Mouse (Mus musculus) fibroblast of lung, adult 2 months (primary cell): ENCODE data around the gene Taar8b.
"Not testable (repeated sequence)": the region's sequence is repeated elsewhere in the genome, so short reads cannot be mapped to it uniquely, and the experiment has no call there.

Experiments
- DNase-seq: peaks from one replicate; pipeline ENCODE4 v3.0.0-alpha.2; 2011; ENCODE audit warnings: low read depth

The Taar8b gene

DNA sequence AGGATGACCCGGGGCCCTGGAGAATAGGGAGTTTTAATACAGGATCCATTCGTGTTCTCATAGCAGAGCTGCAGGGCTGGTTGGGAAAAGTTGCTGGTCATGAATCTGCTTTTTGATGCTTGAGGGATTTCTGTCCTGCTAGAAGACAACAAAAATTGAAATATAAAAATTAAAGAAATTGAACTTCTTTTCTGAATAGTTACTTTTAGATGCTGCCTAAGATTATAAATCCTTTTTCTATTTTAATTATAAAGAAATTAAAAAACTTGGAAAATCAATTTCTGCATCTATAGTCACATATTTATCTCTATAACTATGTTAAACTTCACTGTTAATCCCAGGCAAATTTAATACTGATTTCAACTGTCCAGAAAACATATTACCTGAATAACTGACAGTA lies at the start of gene Taar8b:
Gene Taar8b, minus strand, starts transcription at position 101 of the 400 bp plus-strand sequence.
- DNase-seq = no peak

DNA sequence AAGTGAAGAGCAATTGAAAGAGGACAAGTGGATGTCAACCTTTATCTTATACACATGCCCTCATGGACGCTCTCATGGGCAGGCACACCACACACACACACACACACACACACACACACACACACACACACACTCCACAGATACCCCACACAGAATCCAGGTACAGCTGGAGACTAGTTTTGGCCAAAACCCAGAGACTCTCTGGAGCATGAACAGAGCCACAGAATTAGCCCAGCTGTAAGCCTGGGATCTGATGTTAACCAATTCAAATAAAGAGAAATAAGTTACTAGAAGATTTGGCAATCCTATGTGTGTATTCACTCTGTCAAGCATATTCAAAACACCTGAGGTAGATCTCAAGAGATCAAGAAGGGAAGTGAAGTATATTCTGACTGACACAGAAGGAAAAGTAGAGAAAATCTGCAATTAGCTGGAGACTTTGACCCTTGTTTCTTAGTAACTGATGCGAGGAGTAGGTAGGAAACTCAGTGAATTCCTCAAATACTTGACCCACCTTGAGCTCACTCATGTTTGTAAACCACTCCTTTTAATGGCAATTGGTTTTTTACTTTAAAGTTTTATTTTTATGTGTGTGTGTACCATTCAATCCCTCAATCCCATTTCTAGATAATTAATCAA lies 46.6 kb upstream of the Taar8b start:
- no peak for DNase-seq

GRCm38 (mm10) chr10:24134071-24134645 lies 42.1 kb upstream of the Taar8b start:
- DNase-seq = no peak

- DNase-seq = no peak
These were observed 41.0 kb upstream of the Taar8b start for GRCm38 (mm10) chr10:24133132-24133531.

GRCm38 (mm10) chr10:24132273-24132672 lies 40.2 kb upstream of the Taar8b start:
- DNase-seq = no peak

DNA sequence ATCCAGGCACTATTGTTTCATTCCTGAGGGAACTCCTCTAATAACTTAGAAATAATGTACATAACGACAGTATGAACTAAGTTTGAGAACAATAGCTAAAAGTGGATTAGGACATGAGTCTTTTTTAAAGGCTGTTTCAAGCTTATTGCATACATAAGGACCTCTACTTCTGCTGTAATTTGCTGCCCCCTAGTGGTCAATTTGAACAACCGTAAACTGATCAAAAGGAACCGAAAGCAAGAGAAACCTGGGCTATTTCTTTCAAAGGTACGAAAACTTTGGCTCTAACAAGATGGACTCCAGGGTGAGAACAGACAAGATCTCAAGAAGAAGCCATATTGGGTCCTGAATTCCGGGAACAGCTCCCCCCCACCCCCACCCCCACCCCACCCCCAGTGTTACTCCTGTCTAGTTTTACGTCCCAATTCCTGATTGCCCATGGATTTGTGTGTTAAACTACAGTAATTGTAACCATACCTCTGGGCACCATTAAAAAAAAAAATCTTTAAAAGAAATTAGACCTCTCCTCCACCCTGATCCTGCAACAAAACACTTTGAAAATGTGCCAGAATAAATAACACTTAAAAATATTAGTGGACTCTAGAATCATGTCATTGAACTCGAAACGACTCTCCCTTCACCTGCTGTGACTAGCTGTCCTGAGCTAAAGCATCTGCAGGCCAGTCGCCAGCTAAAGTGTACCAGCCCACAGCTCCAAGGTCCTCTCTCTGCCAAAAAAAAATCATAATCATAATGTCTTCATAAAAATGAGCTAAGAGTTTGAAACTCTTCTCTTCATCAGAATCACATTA lies 39.6 kb upstream of the Taar8b start:
- DNase-seq = peak; percentile 28

DNA sequence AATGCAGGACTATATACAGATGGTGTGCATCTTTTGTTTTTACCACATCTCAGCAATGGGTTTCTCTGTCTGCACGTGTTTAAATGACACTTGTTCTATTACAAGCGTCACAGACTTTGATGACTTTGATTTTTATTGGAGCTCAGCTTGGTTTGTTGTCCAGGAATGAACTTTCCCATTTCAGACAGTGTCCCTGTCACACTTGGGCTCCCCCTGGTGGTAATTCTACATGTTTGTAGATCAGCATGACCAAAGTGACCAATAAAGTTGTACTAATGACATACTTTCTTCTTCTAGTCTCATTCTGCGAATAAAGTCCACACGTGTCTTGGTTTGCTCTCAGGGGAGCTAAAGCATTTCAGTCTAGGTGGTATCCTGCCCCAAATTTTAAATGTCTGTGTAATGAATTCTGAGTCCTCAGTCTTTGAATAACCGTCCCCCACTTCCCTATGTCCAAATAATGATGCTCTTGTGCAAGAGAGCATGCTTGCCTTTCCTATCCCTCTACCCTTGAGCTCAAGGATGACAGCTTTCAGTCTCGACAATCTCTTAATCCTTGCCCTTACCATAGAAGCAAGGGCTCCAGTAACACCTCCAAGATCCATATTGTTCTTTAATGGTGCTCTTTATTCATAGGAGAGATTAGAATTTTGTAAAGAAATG lies 19.2 kb upstream of the Taar8b start:
- peak; percentile 16 for DNase-seq

GRCm38 (mm10) chr10:24109434-24109833 lies 17.3 kb upstream of the Taar8b start, which contains the start of gene Taar9:
Gene Taar9, minus strand, starts transcription at chr10:24109534.
- not testable (repeated sequence) for DNase-seq

- no peak for DNase-seq
These were observed 16.1 kb upstream of the Taar8b start for GRCm38 (mm10) chr10:24108236-24108635.

GRCm38 (mm10) chr10:24107747-24108146 lies 15.7 kb upstream of the Taar8b start:
- DNase-seq = no peak

DNA sequence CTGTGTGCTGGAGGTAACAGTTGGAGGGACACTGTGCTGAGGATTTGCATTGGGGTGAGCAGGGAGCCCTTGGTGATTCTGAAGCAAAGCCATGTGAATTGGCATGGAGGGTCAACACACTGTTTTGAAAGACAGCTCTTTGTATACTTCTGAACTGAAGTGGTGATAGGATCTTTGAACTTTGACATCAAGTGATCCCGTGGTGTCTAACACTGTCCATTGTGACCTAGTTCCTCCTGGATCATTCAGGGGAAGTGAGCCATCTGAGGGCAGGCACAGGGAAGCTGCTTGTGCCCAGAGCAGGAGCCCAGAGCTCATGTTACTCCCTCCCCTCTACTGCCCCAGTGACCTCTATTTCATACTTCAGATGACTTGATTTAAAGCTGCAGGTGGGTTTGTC lies 11.2 kb upstream of the Taar8b start:
- not testable (repeated sequence) for DNase-seq

GRCm38 (mm10) chr10:24101812-24102211 lies 9.7 kb upstream of the Taar8b start, which contains the start of gene Taar8c:
Gene Taar8c, minus strand, starts transcription at chr10:24101912.
- DNase-seq = not testable (repeated sequence)

- DNase-seq = not testable (repeated sequence)
These were observed 4.9 kb upstream of the Taar8b start for GRCm38 (mm10) chr10:24097010-24097409.

GRCm38 (mm10) chr10:24087168-24087567 lies 4.9 kb downstream of the Taar8b start:
- no peak for DNase-seq

DNA sequence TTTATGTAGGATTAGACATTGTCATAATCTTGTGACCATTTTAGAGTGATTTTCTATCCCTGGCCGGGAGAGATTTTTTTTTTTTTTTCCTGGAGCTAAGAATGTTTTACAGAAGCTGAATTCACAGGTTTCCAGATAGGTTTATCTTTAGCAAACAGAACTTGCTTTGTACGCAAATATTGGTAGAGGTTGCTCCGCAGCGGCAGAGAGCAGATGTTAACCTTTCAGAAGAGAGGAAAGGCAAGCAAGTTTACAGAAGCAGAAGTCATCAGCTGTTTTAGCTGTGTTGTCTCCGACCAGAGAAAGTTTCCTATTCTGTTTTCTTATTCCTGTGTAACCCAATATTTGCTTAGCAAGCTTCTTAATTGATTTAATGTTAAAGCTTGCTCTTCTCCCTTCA lies 5.5 kb downstream of the Taar8b start:
- no peak for DNase-seq

DNA sequence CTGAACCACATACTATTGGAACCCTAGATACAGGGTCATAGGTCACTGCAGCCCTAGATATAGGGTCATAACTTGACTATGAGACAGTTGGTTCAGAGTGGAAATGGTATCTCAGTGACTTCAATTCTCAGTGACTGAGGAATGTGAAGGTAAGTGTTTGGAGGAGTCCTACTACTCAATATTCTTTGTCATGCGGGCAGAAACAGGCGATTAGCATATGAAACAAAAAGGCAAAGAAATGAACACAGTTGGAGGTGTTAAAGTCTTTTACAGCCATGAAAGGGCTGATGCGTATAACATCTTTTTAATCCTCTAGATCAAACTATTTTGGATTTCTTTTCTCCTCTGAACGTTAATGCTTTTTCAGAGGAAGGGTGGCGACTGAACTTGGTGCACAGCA lies 6.2 kb downstream of the Taar8b start:
- no peak for DNase-seq

DNA sequence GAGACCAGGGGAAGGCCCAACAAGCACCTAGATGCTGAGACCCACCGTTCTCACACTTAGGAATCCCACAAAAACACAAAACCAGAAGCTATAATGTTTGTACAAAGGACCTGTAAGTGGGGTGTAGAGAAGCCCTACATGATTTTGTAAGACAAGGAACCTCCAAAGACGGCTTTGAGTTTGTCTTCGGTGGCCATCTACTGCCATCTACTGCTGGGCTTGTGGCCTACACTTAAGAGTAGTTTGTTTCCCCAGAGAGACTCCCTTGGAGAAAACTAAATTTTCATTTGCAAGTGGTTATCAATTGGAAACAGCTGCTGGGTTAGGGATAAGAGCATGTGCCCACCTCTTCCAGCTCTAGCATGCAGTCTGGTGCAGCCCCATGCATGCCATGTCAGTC lies 11.9 kb downstream of the Taar8b start:
- DNase-seq = peak; percentile 16

DNA sequence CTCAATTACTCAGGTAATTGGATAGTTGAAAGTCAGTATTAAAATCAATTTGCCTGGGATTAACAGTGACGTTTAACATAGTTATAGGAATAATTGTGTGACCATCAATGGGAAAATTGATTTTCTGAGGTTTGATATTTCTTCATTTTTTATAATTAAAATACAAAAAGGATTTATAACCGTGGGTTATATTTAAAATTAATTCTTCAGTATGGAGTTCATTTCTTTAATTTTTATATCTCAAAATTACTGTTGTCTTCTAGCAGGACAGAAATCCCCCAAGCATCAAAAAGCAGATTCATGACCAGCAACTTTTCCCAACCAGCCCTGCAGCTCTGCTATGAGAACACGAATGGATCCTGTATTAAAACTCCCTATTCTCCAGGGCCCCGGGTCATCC lies 15.9 kb downstream of the Taar8b start, which contains the start of gene Taar8a:
Gene Taar8a, plus strand, starts transcription at position 301 of the 400 bp plus-strand sequence.
- not testable (repeated sequence) for DNase-seq

DNA sequence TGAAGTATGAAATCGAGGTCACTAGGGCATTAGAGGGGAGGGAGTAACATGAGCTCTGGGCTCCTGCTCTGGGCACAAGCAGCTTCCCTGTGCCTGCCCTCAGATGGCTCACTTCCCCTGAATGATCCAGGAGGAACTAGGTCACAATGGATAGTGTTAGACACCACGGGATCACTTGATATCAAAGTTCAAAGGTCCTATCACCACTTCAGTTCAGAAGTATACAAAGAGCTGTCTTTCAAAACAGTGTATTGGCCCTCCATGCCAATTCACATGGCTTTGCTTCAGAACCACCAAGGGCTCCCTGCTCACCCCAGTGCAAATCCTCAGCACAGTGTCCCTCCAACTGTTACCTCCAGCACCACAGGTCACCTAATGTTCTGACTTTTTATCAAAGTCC lies 17.3 kb downstream of the Taar8b start:
- not testable (repeated sequence) for DNase-seq

- DNase-seq = no peak
These were observed 33.1 kb downstream of the Taar8b start for GRCm38 (mm10) chr10:24058986-24059385.

GRCm38 (mm10) chr10:24052039-24052438 lies 40.1 kb downstream of the Taar8b start:
- DNase-seq = no peak

- no peak for DNase-seq
These were observed 42.9 kb downstream of the Taar8b start, which contains the start of gene Taar7f for GRCm38 (mm10) chr10:24049210-24049609. Gene Taar7f, plus strand, starts transcription at chr10:24049510.
